Mouse (Mus musculus): Measurements from ENCODE around the gene Krt27.

Gene Krt27

GRCm38 (mm10) chr11:99351004-99351403 lies at the start of gene Krt27:
Gene Krt27 (minus strand): TSS chr11:99351104.
- no peak for DNase-seq (ENCODE audit: low spot score)

- no peak for DNase-seq (ENCODE audit: low spot score)
These were observed 49.1 kb upstream of the Krt27 start for GRCm38 (mm10) chr11:99399956-99400549.

DNA sequence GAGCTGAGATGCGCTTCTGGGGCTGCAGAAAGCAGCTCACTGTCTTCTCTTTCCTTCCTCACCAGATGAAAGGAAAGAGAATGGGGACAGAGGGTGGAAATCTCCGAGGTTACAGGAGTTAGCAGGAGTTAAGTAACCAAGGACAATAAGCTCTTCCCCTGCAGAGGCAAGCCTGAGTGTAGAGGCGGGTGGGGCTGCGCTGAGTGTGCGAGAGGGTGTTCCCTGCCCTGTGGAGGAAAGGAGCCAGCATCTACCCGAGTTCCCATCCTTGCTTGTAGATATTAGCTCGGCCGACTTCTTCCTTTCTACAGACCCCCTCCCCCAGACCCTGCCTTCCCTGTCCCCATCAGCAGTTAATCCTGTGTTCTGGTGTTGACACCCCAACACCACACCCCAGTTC lies 47.9 kb upstream of the Krt27 start:
- no peak for DNase-seq (ENCODE audit: low spot score)

DNA sequence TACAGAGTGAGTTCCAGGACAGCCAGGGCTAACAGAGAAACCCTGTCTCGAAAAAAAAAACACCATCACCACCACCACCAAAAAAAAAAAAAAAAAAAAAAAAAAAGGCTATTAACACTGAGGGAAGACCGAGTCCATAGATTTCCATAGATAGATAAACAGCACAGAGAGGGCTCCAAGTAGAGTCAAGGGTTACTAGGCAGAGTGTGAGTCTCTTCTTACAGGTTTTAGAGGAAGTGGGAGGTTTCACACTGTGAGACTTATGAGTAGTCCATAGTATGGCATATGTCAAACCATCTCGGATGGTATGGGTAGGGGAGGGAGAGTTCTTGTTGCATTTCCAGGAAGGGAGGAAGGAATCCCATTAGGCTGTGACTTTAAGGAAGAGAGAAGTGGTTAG lies 47.2 kb upstream of the Krt27 start:
- DNase-seq (ENCODE audit: low spot score): no peak

GRCm38 (mm10) chr11:99396661-99397060 lies 45.8 kb upstream of the Krt27 start:
- DNase-seq (ENCODE audit: low spot score): no peak

DNA sequence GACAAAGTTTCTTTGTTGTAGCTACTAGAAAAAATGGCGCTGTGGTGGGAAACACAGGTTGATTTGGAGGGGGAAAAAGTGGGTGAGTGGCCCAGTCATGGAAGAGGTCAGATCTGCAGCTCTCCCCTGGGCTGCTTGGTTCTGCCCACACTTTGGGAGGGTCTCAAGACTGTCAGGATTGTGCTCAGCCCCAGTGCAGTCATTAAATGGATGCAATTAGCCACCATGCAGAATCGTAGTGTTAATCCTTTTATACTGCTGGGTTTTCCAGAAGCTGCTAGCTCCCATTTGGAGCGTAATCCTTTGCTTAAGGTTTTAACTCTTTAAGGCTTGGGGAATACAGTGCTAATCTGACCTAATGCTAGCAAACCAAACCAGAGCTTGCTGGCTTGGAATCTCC lies 45.1 kb upstream of the Krt27 start:
- no peak for DNase-seq (ENCODE audit: low spot score)

DNA sequence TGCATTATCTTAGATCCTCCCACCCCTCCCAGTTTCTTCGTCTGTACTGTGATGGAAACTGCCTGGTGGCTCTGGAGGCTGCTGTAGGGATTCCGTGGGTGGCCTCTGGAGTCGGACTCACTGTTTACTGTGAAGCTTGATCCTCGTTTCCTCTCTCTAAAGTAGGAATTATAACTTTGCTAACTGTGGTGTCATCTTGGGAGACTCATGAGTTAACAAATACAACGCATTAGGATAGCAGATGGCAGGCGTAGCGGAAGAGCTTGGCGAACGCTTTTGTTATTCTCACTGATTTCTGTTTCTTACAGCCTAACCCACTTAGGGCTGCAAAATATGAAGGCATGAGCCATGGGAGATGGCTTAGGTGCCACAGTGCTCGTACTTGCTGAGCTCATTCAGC lies 41.6 kb upstream of the Krt27 start:
- DNase-seq (ENCODE audit: low spot score): no peak

- no peak for DNase-seq (ENCODE audit: low spot score)
These were observed 40.5 kb upstream of the Krt27 start for GRCm38 (mm10) chr11:99391375-99391774.

DNA sequence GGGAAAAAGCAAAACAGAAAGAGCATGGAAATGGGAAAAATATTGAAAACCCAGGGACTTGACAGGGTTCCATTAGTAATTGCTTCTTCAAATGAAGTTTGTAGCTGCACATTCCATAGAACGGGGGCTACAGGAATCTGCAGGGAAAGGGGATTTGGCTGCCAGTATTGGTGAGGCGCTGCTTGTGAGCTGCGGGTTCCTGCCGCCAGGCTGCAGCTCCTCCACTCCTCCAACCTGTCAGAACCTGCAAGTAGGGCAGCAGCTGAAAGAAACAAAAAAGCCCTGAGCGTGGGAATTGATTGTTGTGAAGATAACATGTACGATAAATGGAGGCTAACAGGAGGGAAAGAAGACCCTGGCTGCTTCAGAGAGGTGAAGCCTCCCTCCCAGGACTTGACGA lies 40.0 kb upstream of the Krt27 start:
- DNase-seq (ENCODE audit: low spot score): no peak

- no peak for DNase-seq (ENCODE audit: low spot score)
These were observed 38.4 kb upstream of the Krt27 start, which contains the start of gene Krt10 for GRCm38 (mm10) chr11:99389264-99389663. Gene Krt10 (minus strand): TSS chr11:99389364.

GRCm38 (mm10) chr11:99388661-99389060 lies 37.8 kb upstream of the Krt27 start:
- DNase-seq (ENCODE audit: low spot score): no peak

GRCm38 (mm10) chr11:99385813-99386721 lies 35.2 kb upstream of the Krt27 start:
- DNase-seq (ENCODE audit: low spot score): no peak

DNA sequence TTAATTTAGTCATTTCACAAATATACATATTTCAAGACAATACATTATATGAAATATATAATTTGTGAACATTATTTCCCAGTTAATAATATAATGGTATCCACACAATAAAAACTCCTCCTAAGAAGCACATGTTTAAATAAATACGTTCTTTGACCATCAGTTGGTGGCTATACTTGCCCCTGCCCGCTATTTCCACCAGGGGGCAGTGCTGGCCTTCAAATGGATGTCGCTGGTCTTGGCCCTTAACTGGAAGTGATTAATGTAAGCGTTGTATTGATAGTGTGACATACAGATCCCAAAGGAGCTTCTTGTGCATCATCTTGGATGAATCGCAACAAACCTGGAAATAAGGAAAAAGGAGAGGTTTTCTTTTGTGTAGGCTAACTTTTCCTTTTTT lies 28.7 kb upstream of the Krt27 start:
- peak; percentile 46 for DNase-seq (ENCODE audit: low spot score)

DNA sequence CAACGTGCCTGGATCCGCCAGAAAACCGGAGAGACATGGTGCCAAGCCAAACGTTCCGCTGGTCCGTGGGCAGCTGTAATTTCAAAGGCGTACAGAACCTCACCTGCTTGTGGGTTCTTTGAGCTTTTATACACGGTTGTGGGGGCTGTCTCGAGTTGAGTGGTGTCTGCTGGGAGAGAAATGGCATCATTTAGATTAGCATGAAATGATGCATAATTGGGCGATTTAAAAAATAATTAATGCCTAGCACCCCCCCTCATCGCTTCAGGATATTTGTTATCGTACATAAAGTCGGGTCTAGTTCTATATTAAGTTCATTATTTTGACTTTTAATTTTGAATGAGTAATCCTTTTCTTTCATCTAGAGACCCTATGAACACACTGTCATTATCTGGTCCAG lies 23.9 kb upstream of the Krt27 start, which contains the start of gene Krt28:
Gene Krt28 (minus strand): TSS at position 101 of the 400 bp plus-strand sequence.
- DNase-seq (ENCODE audit: low spot score): no peak

- no peak for DNase-seq (ENCODE audit: low spot score)
These were observed 19.0 kb upstream of the Krt27 start for GRCm38 (mm10) chr11:99369853-99370451.

GRCm38 (mm10) chr11:99369229-99369628 lies 18.3 kb upstream of the Krt27 start:
- DNase-seq (ENCODE audit: low spot score): no peak

DNA sequence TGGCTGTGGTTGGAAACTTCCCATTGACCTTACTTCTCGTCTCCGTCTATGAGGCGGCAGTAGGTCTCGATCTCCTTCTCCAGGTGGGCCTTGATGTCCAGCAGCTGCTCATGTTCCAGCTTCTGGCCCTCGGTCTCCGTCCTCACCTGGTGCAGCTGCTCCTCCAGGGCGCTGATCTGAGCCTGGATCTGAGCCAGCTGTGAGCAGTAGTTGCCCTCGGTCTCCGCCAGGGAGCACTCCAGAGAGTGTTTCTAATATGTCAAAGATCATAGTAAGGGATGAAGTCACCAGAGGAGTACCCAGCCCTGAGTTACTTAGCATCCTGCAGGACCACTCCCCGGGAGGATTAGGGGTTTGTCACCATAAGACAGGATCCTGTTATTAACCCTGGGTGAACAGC lies 15.9 kb upstream of the Krt27 start:
- no peak for DNase-seq (ENCODE audit: low spot score)

- no peak for DNase-seq (ENCODE audit: low spot score)
These were observed 13.5 kb upstream of the Krt27 start for GRCm38 (mm10) chr11:99364412-99364811.

DNA sequence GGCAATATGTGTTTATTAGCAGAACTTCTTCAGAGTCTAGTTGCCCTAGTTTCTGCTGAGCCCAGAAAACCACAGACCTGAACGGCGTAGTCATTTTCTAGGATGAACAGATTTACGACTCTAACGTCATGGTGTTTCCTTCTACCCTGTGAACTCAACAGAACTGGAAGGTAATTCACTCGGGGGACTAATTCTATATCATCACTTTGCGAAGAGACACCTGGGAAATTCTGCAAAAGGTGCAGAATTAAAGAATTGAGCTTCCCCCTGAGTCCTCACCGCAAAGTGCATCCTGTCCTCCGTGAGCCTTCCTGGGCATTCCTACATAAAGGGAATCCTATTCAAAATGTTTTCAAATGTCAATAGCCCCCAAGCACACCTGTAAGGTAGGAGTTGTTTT lies 10.5 kb upstream of the Krt27 start:
- no peak for DNase-seq (ENCODE audit: low spot score)

DNA sequence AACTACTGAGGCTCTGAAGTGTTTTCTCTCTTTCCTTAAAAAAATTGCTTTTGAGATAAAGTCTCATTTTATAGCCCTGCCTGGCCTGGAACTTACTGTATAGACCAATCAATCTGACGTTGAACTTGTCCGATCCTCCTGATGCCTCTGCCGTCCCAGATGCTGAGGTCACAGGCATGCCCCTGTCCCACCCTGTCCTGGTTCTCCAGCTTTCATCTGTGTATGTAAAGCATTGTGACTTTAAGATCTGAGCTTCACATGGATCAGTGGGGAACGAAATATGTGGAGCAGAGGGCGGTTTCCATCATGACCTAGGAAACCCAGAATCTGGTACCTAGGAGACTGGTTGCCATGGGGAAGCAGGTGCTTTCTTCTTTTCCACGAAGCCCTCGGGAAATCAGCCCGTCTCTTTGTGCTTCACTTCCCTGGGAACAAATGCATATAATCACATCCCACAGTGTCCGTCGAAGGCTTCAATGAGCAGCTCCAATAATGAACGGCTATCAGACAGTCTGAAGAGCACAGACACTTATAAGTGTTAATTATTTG lies 11.5 kb downstream of the Krt27 start:
- no peak for DNase-seq (ENCODE audit: low spot score)

- DNase-seq (ENCODE audit: low spot score): no peak
These were observed 13.0 kb downstream of the Krt27 start, which contains the start of gene Krt26 for GRCm38 (mm10) chr11:99337866-99338265. Gene Krt26 (minus strand): TSS chr11:99337966.

DNA sequence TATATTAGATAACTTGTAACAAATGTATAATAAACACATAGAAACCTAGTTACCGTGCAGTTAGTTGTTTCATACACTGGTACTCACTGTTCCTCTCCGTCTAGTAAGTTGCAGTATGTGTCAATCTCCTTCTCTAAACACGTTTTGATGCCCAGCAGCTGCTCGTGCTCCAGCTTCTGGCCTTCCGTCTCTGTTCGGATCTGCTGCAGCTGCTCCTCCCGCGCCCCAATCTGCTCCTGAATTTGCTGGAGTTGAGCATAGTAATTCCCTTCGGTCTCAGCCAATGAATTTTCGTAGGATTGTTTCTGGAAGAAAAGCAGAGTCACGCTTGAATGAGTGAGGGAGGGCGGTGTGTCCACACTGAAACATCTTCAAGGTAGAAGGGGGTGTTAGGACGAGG lies 17.5 kb downstream of the Krt27 start:
- DNase-seq (ENCODE audit: low spot score): no peak

DNA sequence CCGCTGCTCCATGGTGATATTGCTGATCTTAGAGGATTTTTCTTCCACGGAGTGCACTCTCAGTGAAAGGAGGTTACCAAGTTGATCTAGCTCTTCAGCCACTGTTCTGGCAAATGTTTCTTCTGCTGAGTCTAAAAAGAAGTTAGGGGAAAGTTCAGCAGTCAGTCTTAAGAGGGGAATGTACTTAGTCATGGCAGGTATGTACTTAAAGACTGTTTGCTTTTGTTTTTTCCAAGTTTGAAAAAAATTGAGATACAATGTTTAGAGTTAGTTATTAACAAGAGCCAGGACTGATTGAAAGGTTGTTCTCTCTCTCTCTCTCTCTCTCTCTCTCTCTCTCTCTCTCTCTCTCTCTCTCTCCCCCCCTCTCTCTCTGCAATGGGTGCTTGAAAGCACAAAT lies 21.2 kb downstream of the Krt27 start:
- DNase-seq (ENCODE audit: low spot score): no peak

Measured in MN1 (cell line).